Mouse (Mus musculus): ENCODE measurements around the gene Srxn1. TPM values are rescaled to one million over a fixed set of nuclear protein-coding genes. Genes with fewer than 3 reads are reported as not detected.

Srxn1 gene
- total RNA-seq, 4 experiments from 2014 or later = 65.7 to 77.7 (median 72.6) TPM

GRCm38 (mm10) chr2:152089078-152089477 lies 16.2 kb upstream of the Srxn1 start:
- DNase-seq (ENCODE audit: low spot score in 2 of 2) = peak in 1 of 2 experiments; percentile 81

GRCm38 (mm10) chr2:152089581-152089980 lies 15.7 kb upstream of the Srxn1 start:
- no peak for DNase-seq (ENCODE audit: low spot score in 2 of 2)

- no peak for DNase-seq (ENCODE audit: low spot score in 2 of 2)
These were observed 14.8 kb upstream of the Srxn1 start for GRCm38 (mm10) chr2:152090486-152090885.

GRCm38 (mm10) chr2:152091342-152092056 lies 13.8 kb upstream of the Srxn1 start:
- DNase-seq (ENCODE audit: low spot score in 2 of 2) = no peak

- no peak for DNase-seq (ENCODE audit: low spot score in 2 of 2)
These were observed 12.4 kb upstream of the Srxn1 start for GRCm38 (mm10) chr2:152092927-152093326.

- no peak for DNase-seq (ENCODE audit: low spot score in 2 of 2)
These were observed 11.9 kb upstream of the Srxn1 start for GRCm38 (mm10) chr2:152093356-152093792.

- DNase-seq (ENCODE audit: low spot score in 2 of 2) = no peak
These were observed 10.3 kb upstream of the Srxn1 start for GRCm38 (mm10) chr2:152094856-152095545.

GRCm38 (mm10) chr2:152096922-152097321 lies 8.4 kb upstream of the Srxn1 start:
- no peak for DNase-seq (ENCODE audit: low spot score in 2 of 2)

GRCm38 (mm10) chr2:152097916-152098315 lies 7.4 kb upstream of the Srxn1 start:
- DNase-seq (ENCODE audit: low spot score in 2 of 2) = no peak

GRCm38 (mm10) chr2:152099538-152099937 lies 5.8 kb upstream of the Srxn1 start:
- no peak for DNase-seq (ENCODE audit: low spot score in 2 of 2)

GRCm38 (mm10) chr2:152101761-152102160 lies 3.6 kb upstream of the Srxn1 start:
- DNase-seq (ENCODE audit: low spot score in 2 of 2) = peak in 1 of 2 experiments; percentile 58

GRCm38 (mm10) chr2:152102369-152102768 lies 2.9 kb upstream of the Srxn1 start:
- no peak for DNase-seq (ENCODE audit: low spot score in 2 of 2)

- no peak for DNase-seq (ENCODE audit: low spot score in 2 of 2)
These were observed 502 bp upstream of the Srxn1 start for GRCm38 (mm10) chr2:152104711-152105317.

- no peak for DNase-seq (ENCODE audit: low spot score in 2 of 2)
These were observed 894 bp downstream of the Srxn1 start for GRCm38 (mm10) chr2:152106225-152106595.

GRCm38 (mm10) chr2:152106597-152106996 lies 1.3 kb downstream of the Srxn1 start:
- DNase-seq (ENCODE audit: low spot score in 2 of 2) = no peak

- no peak for DNase-seq (ENCODE audit: low spot score in 2 of 2)
These were observed 3.4 kb downstream of the Srxn1 start for GRCm38 (mm10) chr2:152108702-152109101.

GRCm38 (mm10) chr2:152109386-152109785 lies 4.1 kb downstream of the Srxn1 start:
- no peak for DNase-seq (ENCODE audit: low spot score in 2 of 2)

- DNase-seq (ENCODE audit: low spot score in 2 of 2) = no peak
These were observed 6.0 kb downstream of the Srxn1 start for GRCm38 (mm10) chr2:152111311-152111710.

- peak; percentile 85 to 96 for DNase-seq (ENCODE audit: low spot score in 2 of 2)
These were observed 6.6 kb downstream of the Srxn1 start for GRCm38 (mm10) chr2:152111920-152112319.

- DNase-seq (ENCODE audit: low spot score in 2 of 2) = no peak
These were observed 7.2 kb downstream of the Srxn1 start for GRCm38 (mm10) chr2:152112490-152112889.

- DNase-seq (ENCODE audit: low spot score in 2 of 2) = no peak
These were observed 7.7 kb downstream of the Srxn1 start for GRCm38 (mm10) chr2:152112970-152113369.

Measured in layer of hippocampus, adult 8-10 months (tissue).